Mouse (Mus musculus) intestine, postnatal 0 days (tissue): Measurements from ENCODE around the gene Gm10964. TPM values are rescaled to one million over a fixed set of nuclear protein-coding genes. Genes with fewer than 3 reads are reported as not detected.

Experiments used
- ATAC-seq: fragments of 200-750 bp; cut with Nextera tagmentation; 2 replicates; pipeline ENCODE4 v1.8.0; 2017; ENCODE audit warnings: mild to moderate bottlenecking, moderate TSS enrichment, moderate library complexity
- H3K27ac ChIP-seq: fragments of 300-500 bp; sonication (generic); 2 replicates; pipeline ENCODE4 v1.5.1; 2014; ENCODE audit warnings: mild to moderate bottlenecking, low read depth, low read length, moderate library complexity
- H3K27me3 ChIP-seq: fragments of 300-500 bp; sonication (generic); replicated peaks from 2 replicates; pipeline ENCODE4 v1.6.1; 2014; ENCODE audit warnings: low read length, mixed read lengths; ENCODE audit not compliant: control insufficient read depth, insufficient read depth
- H3K36me3 ChIP-seq: fragments of 300-500 bp; sonication (generic); 2 replicates; pipeline ENCODE4 v1.6.1; 2014; ENCODE audit warnings: mild to moderate bottlenecking, moderate library complexity; ENCODE audit not compliant: control insufficient read depth, insufficient read depth
- H3K4me1 ChIP-seq: fragments of 300-500 bp; sonication (generic); replicated peaks from 2 replicates; pipeline ENCODE4 v1.6.1; 2014; ENCODE audit warnings: antibody characterized with exemption, low read length, mixed read lengths; ENCODE audit not compliant: control insufficient read depth, insufficient read depth
- H3K4me2 ChIP-seq: fragments of 300-500 bp; sonication (generic); replicated peaks from 2 replicates; pipeline ENCODE4 v1.6.1; 2014; ENCODE audit warnings: low read depth, mild to moderate bottlenecking, moderate library complexity
- H3K4me3 ChIP-seq: fragments of 300-500 bp; sonication (generic); 2 replicates; pipeline ENCODE4 v1.5.1; 2014; ENCODE audit warnings: low read depth, low read length
- H3K9ac ChIP-seq: fragments of 300-500 bp; sonication (generic); 2 replicates; pipeline ENCODE4 v1.6.1; 2014; ENCODE audit warnings: mild to moderate bottlenecking, low read depth, low read length
- H3K9me3 ChIP-seq: fragments of 300-500 bp; sonication (generic); 2 replicates; pipeline ENCODE4 v1.6.1; 2016; ENCODE audit warnings: mixed run types; ENCODE audit not compliant: control insufficient read depth
- CTCF ChIP-seq: sonication (generic); IDR thresholded peaks from 2 replicates; pipeline ENCODE4 v1.5.1; 2016; ENCODE audit warnings: low read depth, mild to moderate bottlenecking, control low read depth, antibody characterized with exemption, moderate library complexity
- WGBS: fragments of 180-500 bp; shearing (Covaris S2); extraction: QIAGEN DNeasy Blood & Tissue Kit; methylation state at CpG from one replicate; pipeline ENCODE4 v1.1.7; 2014; 5-methylcytosine and 5-hydroxymethylcytosine counted together
- polyA plus RNA-seq: library from polyadenylated mRNA; unstranded; fragments of >200 nt; fragmentation: Nextera tagmentation; extraction: Ambion mirVana; gene quantifications from 2 replicates; pipeline ENCODE4 v1.2.1, GENCODE M21; 2015

Gm10964 gene
- polyA plus RNA-seq, 1 experiment from 2014 or later = not detected

- Histone ChIP-seq H3K4me1 (0 out of 2 replicates have a peak, but pooled peaks cover 4% of the 10 kb centered on the region), H3K9me3 (no peaks in the 10 kb centered on the region), H3K9ac (no peak overlapping the region), H3K4me3 (no peak overlapping the region), H3K4me2 (no peak overlapping the region), H3K27ac (no peak overlapping the region), H3K36me3 (peaks cover 43% of the 10 kb centered on the region), H3K27me3 (no peaks in the 10 kb centered on the region)
- no peak for TF ChIP-seq CTCF
- no peak for ATAC-seq
- WGBS = 55% methylated on average over 4 of the region's 4 CpGs
Observed at GRCm38 (mm10) chr3:103772846-103773245, 33.7 kb downstream of the Gm10964 start.

GRCm38 (mm10) chr3:103773508-103773907, 34.3 kb downstream of the Gm10964 start:
- TF ChIP-seq CTCF = no peak
- Histone ChIP-seq H3K4me2 (no peak overlapping the region), H3K9me3 (no peaks in the 10 kb centered on the region), H3K27me3 (no peaks in the 10 kb centered on the region), H3K9ac (no peak overlapping the region), H3K4me1 (0 out of 2 replicates have a peak, but pooled peaks cover 4% of the 10 kb centered on the region), H3K36me3 (peaks cover 41% of the 10 kb centered on the region), H3K4me3 (no peak overlapping the region), H3K27ac (no peak overlapping the region)
- ATAC-seq = no peak
- WGBS = 80% methylated on average over 3 of the region's 3 CpGs

- TF ChIP-seq CTCF = no peak
- 87% methylated on average over 15 of the region's 15 CpGs for WGBS
- H3K36me3 ChIP-seq = peaks cover 37% of the 10 kb centered on the region
- H3K9me3 ChIP-seq = no peaks in the 10 kb centered on the region
- 0 out of 2 replicates have a peak, but pooled peaks cover 4% of the 10 kb centered on the region for H3K4me1 ChIP-seq
- no peak overlapping the region for H3K9ac ChIP-seq
- no peak for ATAC-seq
- no peak overlapping the region for H3K27ac ChIP-seq
- H3K4me2 ChIP-seq = no peak overlapping the region
- H3K27me3 ChIP-seq = no peaks in the 10 kb centered on the region
- H3K4me3 ChIP-seq = no peak overlapping the region
Observed at GRCm38 (mm10) chr3:103774009-103774408, 34.8 kb downstream of the Gm10964 start.

- WGBS = 83% methylated on average over 11 of the region's 11 CpGs
- no peak overlapping the region for H3K9ac ChIP-seq
- ATAC-seq = no peak
- no peaks in the 10 kb centered on the region for H3K4me1 ChIP-seq
- no peak overlapping the region for H3K4me3 ChIP-seq
- H3K27me3 ChIP-seq = no peaks in the 10 kb centered on the region
- no peak overlapping the region for H3K4me2 ChIP-seq
- TF ChIP-seq CTCF = no peak
- H3K27ac ChIP-seq = no peak overlapping the region
- H3K9me3 ChIP-seq = no peaks in the 10 kb centered on the region
- peaks cover 29% of the 10 kb centered on the region for H3K36me3 ChIP-seq
Observed at GRCm38 (mm10) chr3:103777940-103778339, 38.8 kb downstream of the Gm10964 start.

- no peak for ATAC-seq
- no peaks in the 10 kb centered on the region for H3K4me1 ChIP-seq
- no peak overlapping the region for H3K4me3 ChIP-seq
- H3K27me3 ChIP-seq = no peaks in the 10 kb centered on the region
- no peak overlapping the region for H3K27ac ChIP-seq
- H3K9me3 ChIP-seq = no peaks in the 10 kb centered on the region
- H3K4me2 ChIP-seq = no peak overlapping the region
- H3K9ac ChIP-seq = no peak overlapping the region
- no peak for TF ChIP-seq CTCF
- 76% methylated on average over 6 of the region's 6 CpGs for WGBS
- peaks cover 25% of the 10 kb centered on the region for H3K36me3 ChIP-seq
Observed at GRCm38 (mm10) chr3:103778660-103779059, 39.5 kb downstream of the Gm10964 start.

GRCm38 (mm10) chr3:103779183-103779582, 40.0 kb downstream of the Gm10964 start:
- no peak overlapping the region for H3K4me3 ChIP-seq
- WGBS = 83% methylated on average over 7 of the region's 7 CpGs
- ATAC-seq = no peak

GRCm38 (mm10) chr3:103780271-103780670, 41.1 kb downstream of the Gm10964 start:
- Histone ChIP-seq H3K27me3 (no peaks in the 10 kb centered on the region), H3K27ac (no peak overlapping the region)
- 91% methylated on average over 3 of the region's 3 CpGs for WGBS

More at GRCm38 (mm10) chr3:103779183-103779582, 40.0 kb downstream of the Gm10964 start:
- Histone ChIP-seq H3K9ac (no peak overlapping the region), H3K27me3 (no peaks in the 10 kb centered on the region), H3K4me2 (no peak overlapping the region), H3K4me1 (no peaks in the 10 kb centered on the region), H3K36me3 (peaks cover 20% of the 10 kb centered on the region), H3K27ac (no peak overlapping the region), H3K9me3 (no peaks in the 10 kb centered on the region)
- no peak for TF ChIP-seq CTCF

More at GRCm38 (mm10) chr3:103780271-103780670, 41.1 kb downstream of the Gm10964 start:
- no peaks in the 10 kb centered on the region for H3K4me1 ChIP-seq
- H3K4me2 ChIP-seq = no peak overlapping the region
- H3K9me3 ChIP-seq = no peaks in the 10 kb centered on the region
- peaks cover 20% of the 10 kb centered on the region for H3K36me3 ChIP-seq
- H3K4me3 ChIP-seq = no peak overlapping the region
- no peak for ATAC-seq
- no peak overlapping the region for H3K9ac ChIP-seq
- TF ChIP-seq CTCF = no peak
